Mouse (Mus musculus) liver, embryonic 14.5 days (tissue): Measurements from ENCODE around the gene Plpp3.

Source experiments
- CTCF ChIP-seq: IDR thresholded peaks from 2 replicates; pipeline ENCODE4 v1.5.1; 2016; ENCODE audit warnings: antibody characterized with exemption, low read depth, control low read depth
- EP300 ChIP-seq: IDR thresholded peaks from 2 replicates; pipeline ENCODE4 v1.6.1; 2016; ENCODE audit warnings: antibody characterized with exemption, low read depth

DNA sequence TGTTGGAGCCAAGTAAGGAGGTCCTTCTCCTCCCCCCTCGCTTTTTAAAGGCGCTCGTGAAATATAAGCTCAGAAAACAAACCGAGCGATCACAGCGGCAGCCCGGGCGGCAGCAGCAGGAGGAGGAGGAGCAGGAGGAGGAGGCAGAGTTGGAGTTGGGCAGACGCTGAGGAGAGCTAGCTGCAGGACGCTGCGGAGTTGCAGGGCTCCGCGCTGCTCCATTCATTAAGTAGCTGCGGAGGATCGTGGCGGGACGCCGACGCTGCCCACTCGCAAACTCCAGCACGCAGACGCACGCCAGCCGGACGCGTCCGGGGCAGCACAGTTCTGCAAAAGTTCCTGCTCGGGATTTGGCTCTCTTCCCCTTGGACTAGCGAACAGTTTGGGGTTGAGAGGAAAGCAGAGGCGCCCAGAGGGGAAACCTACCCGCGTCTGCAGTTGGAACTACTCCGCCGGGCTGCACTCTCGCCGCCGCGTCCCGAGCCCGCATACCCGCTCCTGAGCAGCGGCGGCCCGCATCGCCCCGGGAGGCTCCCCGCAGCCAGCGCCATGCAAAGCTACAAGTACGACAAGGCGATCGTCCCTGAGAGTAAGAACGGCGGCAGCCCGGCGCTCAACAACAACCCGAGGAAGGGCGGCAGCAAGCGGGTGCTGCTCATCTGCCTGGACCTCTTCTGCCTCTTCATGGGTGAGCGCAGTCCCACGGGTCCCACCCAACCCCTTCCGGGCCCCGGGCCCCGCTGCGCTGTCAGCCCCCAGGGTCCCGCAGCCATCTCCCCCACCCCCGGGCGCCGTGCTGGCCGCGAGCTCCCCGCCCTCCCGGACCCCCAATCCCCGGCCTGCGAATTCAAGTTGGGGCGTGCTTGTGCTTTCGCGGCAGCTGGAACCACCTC lies at the start of gene Plpp3:
- no peak for TF ChIP-seq CTCF
- no peak for TF ChIP-seq EP300
